Mouse (Mus musculus) hindbrain, embryonic 16.5 days (tissue): ENCODE measurements around the gene Atp6ap1. TPM values are rescaled to one million over a fixed set of nuclear protein-coding genes. Genes with fewer than 3 reads are reported as not detected.

Source experiments
- ATAC-seq: fragments of 200-750 bp; cut with Nextera tagmentation; 2 replicates; pipeline ENCODE4 v1.8.0; 2017; ENCODE audit warnings: moderate TSS enrichment, moderate library complexity
- H3K27ac ChIP-seq: fragments of 300-500 bp; sonication (generic); 2 replicates; pipeline ENCODE4 v1.5.1; 2014; ENCODE audit warnings: low read depth, mild to moderate bottlenecking, control low read depth, low read length, moderate library complexity
- H3K27me3 ChIP-seq: fragments of 300-500 bp; sonication (generic); replicated peaks from 2 replicates; pipeline ENCODE4 v1.6.1; 2014; ENCODE audit warnings: low read length; ENCODE audit not compliant: control insufficient read depth, insufficient read depth
- H3K36me3 ChIP-seq: fragments of 300-500 bp; sonication (generic); 2 replicates; pipeline ENCODE4 v1.6.1; 2014; ENCODE audit warnings: mild to moderate bottlenecking, low read length, moderate library complexity, mixed read lengths; ENCODE audit not compliant: control insufficient read depth, insufficient read depth
- H3K4me1 ChIP-seq: fragments of 300-500 bp; sonication (generic); 2 replicates; pipeline ENCODE4 v1.6.1; 2014; ENCODE audit warnings: low read depth, low read length; ENCODE audit not compliant: control insufficient read depth, insufficient read depth
- H3K4me2 ChIP-seq: fragments of 300-500 bp; sonication (generic); 2 replicates; pipeline ENCODE4 v1.6.1; 2014; ENCODE audit warnings: mild to moderate bottlenecking, low read length, control low read depth, moderate library complexity
- H3K4me3 ChIP-seq: fragments of 300-500 bp; sonication (generic); 2 replicates; pipeline ENCODE4 v1.5.1; 2014; ENCODE audit warnings: mild to moderate bottlenecking, low read length, control low read depth, moderate library complexity
- H3K9ac ChIP-seq: fragments of 300-500 bp; sonication (generic); 2 replicates; pipeline ENCODE4 v1.6.1; 2014; ENCODE audit warnings: low read depth, mild to moderate bottlenecking, control low read depth, low read length, moderate library complexity
- H3K9me3 ChIP-seq: fragments of 300-500 bp; sonication (generic); 2 replicates; pipeline ENCODE4 v1.6.1; 2014; ENCODE audit warnings: mild to moderate bottlenecking, low read length, moderate library complexity; ENCODE audit not compliant: control insufficient read depth
- WGBS: fragments of 180-500 bp; shearing (Covaris S2); extraction: QIAGEN DNeasy Blood & Tissue Kit; methylation state at CpG from one replicate; pipeline ENCODE4 v1.1.7; 2014; 5-methylcytosine and 5-hydroxymethylcytosine counted together
- polyA plus RNA-seq: library from polyadenylated mRNA; unstranded; fragments of >200 nt; fragmentation: Nextera tagmentation; extraction: Ambion mirVana; gene quantifications from 2 replicates; pipeline ENCODE4 v1.2.1, GENCODE M21; 2015

The Atp6ap1 gene
- polyA plus RNA-seq, 1 experiment from 2014 or later: 347 TPM

- H3K4me1 ChIP-seq: peaks cover 2% of the 10 kb centered on the region; the same call in 1 of the 2 replicates
- H3K4me3 ChIP-seq: peak overlapping the region; percentile 52
- H3K27me3 ChIP-seq: no peaks in the 10 kb centered on the region
- H3K4me2 ChIP-seq: peak overlapping the region; percentile 61
- WGBS: 18% methylated on average over 27 of the region's 27 CpGs
- H3K36me3 ChIP-seq: no peaks in the 10 kb centered on the region
- no peak for ATAC-seq
- peak overlapping the region; percentile 29; the same call in 1 of the 2 replicates for H3K27ac ChIP-seq
- no peaks in the 10 kb centered on the region for H3K9me3 ChIP-seq
- H3K9ac ChIP-seq: peak overlapping the region; percentile 67
These were observed 25.9 kb upstream of the Atp6ap1 start for GRCm38 (mm10) chrX:74270902-74271551.

- Histone ChIP-seq H3K9ac (no peak overlapping the region), H3K27me3 (no peaks in the 10 kb centered on the region), H3K4me2 (no peak overlapping the region), H3K27ac (no peak overlapping the region), H3K9me3 (no peaks in the 10 kb centered on the region), H3K4me1 (peaks cover 2% of the 10 kb centered on the region; the same call in 1 of the 2 replicates), H3K36me3 (no peaks in the 10 kb centered on the region), H3K4me3 (no peak overlapping the region)
- ATAC-seq: no peak
- 29% methylated on average over 10 of the region's 10 CpGs for WGBS
These were observed 23.2 kb upstream of the Atp6ap1 start for GRCm38 (mm10) chrX:74273422-74274322.

GRCm38 (mm10) chrX:74277916-74278315 is 19.0 kb upstream of the Atp6ap1 start:
- H3K9me3 ChIP-seq: no peaks in the 10 kb centered on the region
- H3K4me2 ChIP-seq: no peak overlapping the region
- no peak overlapping the region for H3K27ac ChIP-seq
- H3K4me1 ChIP-seq: no peaks in the 10 kb centered on the region
- no peaks in the 10 kb centered on the region for H3K27me3 ChIP-seq
- 77% methylated on average over 8 of the region's 8 CpGs for WGBS
- ATAC-seq: no peak
- no peak overlapping the region for H3K9ac ChIP-seq
- no peaks in the 10 kb centered on the region for H3K36me3 ChIP-seq
- no peak overlapping the region for H3K4me3 ChIP-seq

- no peak for ATAC-seq
- 24% methylated on average over 14 of the region's 14 CpGs for WGBS
- H3K36me3 ChIP-seq: no peaks in the 10 kb centered on the region
- H3K4me1 ChIP-seq: peaks cover 3% of the 10 kb centered on the region
- peak overlapping the region; percentile 63 for H3K9ac ChIP-seq
- H3K27ac ChIP-seq: peak overlapping the region; percentile 51; the same call in 1 of the 2 replicates
- no peaks in the 10 kb centered on the region for H3K9me3 ChIP-seq
- H3K4me3 ChIP-seq: peak overlapping the region; percentile 56
- peak overlapping the region; percentile 74 for H3K4me2 ChIP-seq
- H3K27me3 ChIP-seq: no peaks in the 10 kb centered on the region
These were observed 15.7 kb upstream of the Atp6ap1 start for GRCm38 (mm10) chrX:74281041-74281731.

- H3K27me3 ChIP-seq: no peaks in the 10 kb centered on the region
- peak within 1 kb of the TSS; percentile 83 for H3K27ac ChIP-seq
- ATAC-seq: peak; percentile 79
- H3K9me3 ChIP-seq: no peaks in the 10 kb centered on the region
- H3K36me3 ChIP-seq: no peaks in the 10 kb centered on the region
- H3K4me1 ChIP-seq: peaks cover 3% of the 10 kb centered on the region
- 20% methylated on average over 16 of the region's 16 CpGs for WGBS
- peak within 1 kb of the TSS; percentile 75 for H3K9ac ChIP-seq
- peak within 1 kb of the TSS; percentile 56 for H3K4me3 ChIP-seq
- H3K4me2 ChIP-seq: peak within 1 kb of the TSS; percentile 74
These were observed 15.0 kb upstream of the Atp6ap1 start, which contains the start of the genes Taz and Dnase1l1 for GRCm38 (mm10) chrX:74281732-74282394. Gene Taz (plus strand): TSS chrX:74281912. Gene Dnase1l1 (minus strand): TSS chrX:74282337.

- WGBS: 19% methylated on average over 39 of the region's 39 CpGs
- ATAC-seq: peak; percentile 87
- Histone ChIP-seq H3K27me3 (no peaks in the 10 kb centered on the region), H3K9ac (peak overlapping the region; percentile 75), H3K27ac (peak overlapping the region; percentile 83), H3K4me1 (peaks cover 3% of the 10 kb centered on the region), H3K4me2 (peak overlapping the region; percentile 74), H3K9me3 (no peaks in the 10 kb centered on the region), H3K36me3 (no peaks in the 10 kb centered on the region), H3K4me3 (peak overlapping the region; percentile 56)
These were observed 14.4 kb upstream of the Atp6ap1 start for GRCm38 (mm10) chrX:74282395-74283091.

GRCm38 (mm10) chrX:74283092-74283437 is 13.8 kb upstream of the Atp6ap1 start:
- WGBS: 27% methylated on average over 5 of the region's 5 CpGs
- no peaks in the 10 kb centered on the region for H3K36me3 ChIP-seq
- no peaks in the 10 kb centered on the region for H3K9me3 ChIP-seq
- peak; percentile 24 for ATAC-seq
- peak overlapping the region; percentile 56 for H3K4me3 ChIP-seq
- H3K9ac ChIP-seq: peak overlapping the region; percentile 75
- H3K27me3 ChIP-seq: no peaks in the 10 kb centered on the region
- peak overlapping the region; percentile 83 for H3K27ac ChIP-seq
- peak overlapping the region; percentile 70 for H3K4me2 ChIP-seq
- peaks cover 3% of the 10 kb centered on the region for H3K4me1 ChIP-seq

- H3K4me1 ChIP-seq: peaks cover 3% of the 10 kb centered on the region; the same call in 1 of the 2 replicates
- H3K9ac ChIP-seq: no peak overlapping the region
- no peak for ATAC-seq
- no peak overlapping the region for H3K4me3 ChIP-seq
- no peak overlapping the region for H3K4me2 ChIP-seq
- no peaks in the 10 kb centered on the region for H3K27me3 ChIP-seq
- no peaks in the 10 kb centered on the region; the same call in 1 of the 2 replicates for H3K36me3 ChIP-seq
- WGBS: 83% methylated on average over 4 of the region's 4 CpGs
- H3K27ac ChIP-seq: no peak overlapping the region
- no peaks in the 10 kb centered on the region for H3K9me3 ChIP-seq
These were observed 3.5 kb upstream of the Atp6ap1 start for GRCm38 (mm10) chrX:74293431-74293830.
